Mouse (Mus musculus) lung, postnatal 25 days (tissue): Measurements from ENCODE around the gene Pygo2.
"Not testable (repeated sequence)": the region's sequence is repeated elsewhere in the genome, so short reads cannot be mapped to it uniquely, and the experiment has no call there.

Source experiments
- DNase-seq: peaks from one replicate; pipeline ENCODE4 v3.0.0; 2022; ENCODE audit warnings: low spot score

Gene Pygo2

DNA sequence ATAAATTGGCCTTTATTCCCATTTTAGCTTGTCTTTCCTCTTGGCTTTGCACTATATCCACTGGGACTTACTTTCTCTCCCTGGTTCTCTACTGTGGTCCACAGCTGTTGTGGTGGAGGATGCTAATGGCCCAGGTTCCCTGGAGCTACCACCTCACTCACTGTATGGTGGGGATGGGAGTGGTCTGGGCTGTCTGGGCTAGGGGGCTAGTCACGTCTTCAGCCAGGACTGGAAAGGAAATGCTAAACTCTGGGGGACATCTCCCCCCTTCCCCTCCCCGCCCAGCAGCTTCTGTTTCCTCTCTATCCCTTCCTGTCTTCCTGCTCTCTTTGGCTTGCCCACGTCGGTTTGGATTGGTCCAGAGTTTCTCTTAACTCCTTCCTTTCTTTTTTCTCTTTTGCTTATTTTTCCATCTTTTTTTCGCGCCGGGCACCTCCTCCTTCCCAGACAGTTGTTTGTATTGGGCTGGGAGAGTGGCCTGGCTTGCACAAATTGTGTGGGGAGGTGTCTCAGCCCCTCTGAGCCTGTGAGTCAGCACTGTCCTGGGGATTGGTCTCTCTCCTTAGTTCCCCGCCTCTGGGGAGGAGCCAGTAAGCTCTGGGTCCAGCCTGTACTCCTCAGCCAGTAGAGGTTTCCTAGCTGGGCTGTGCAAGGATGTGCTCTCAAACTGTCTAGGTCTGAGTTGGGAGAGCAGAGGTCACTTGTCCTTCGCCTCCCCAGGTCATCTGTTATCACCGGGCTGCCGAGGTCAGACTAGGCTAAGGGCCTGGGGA, 8.8 kb upstream of the Pygo2 start:
- DNase-seq = peak; percentile 92

DNA sequence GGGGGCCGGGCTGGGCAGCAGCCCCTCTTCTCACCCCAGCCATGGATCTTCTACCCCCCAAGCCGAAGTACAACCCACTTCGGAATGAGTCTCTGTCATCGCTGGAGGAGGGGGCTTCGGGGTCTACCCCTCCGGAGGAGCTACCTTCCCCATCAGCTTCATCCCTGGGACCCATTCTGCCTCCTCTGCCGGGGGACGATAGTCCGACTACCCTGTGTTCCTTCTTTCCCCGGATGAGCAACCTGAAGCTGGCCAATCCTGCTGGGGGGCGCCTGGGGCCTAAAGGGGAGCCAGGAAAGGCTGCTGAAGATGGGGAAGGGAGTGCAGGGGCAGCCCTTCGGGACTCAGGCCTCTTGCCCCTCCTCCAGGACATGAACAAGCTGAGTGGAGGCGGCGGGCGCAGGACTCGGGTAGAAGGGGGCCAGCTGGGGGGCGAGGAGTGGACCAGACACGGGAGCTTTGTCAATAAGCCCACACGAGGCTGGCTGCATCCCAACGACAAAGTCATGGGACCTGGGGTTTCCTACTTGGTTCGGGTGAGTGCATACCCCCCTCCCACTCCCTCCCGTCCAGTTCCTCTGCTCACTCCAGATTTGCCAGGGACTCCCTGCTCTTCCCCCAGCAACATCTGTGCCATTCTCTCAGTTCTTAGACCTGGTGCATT, 8.1 kb upstream of the Pygo2 start:
- DNase-seq = no peak

GRCm38 (mm10) chr3:89422556-89423205, 7.3 kb upstream of the Pygo2 start:
- no peak for DNase-seq

DNA sequence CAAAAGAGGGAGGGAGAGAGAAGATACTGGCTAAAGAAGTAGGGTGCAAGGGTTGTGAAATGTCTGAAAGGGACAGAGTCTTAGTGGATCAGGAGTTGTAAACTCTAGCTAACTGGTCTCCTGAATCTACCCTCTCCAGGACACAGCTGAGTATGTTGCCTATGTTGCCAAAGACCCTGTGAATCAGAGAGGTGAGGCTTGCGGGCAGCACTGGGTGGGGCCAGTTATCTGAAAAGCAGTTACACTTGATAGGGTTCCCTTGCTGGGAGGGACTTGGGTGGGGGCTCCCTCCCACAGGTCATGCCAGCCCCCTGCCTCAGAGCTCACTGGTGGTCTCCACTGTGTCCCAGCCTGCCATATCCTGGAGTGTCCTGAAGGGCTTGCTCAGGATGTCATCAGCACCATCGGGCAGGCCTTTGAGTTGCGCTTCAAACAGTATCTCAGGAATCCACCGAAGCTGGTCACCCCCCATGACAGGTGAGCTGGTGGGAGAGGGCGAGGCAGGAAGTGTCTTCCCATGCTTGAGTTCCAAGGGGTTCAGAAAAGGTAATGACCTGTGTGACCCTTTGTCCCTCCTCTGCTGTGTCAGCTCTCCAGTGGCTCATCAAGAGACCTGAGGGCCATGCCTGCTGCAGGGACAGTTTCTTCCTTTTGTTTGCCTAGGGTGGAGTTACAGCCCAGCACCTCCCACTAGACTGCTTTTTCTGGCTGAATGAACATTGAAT, 5.4 kb upstream of the Pygo2 start:
- DNase-seq = no peak

- DNase-seq = no peak
Observed at GRCm38 (mm10) chr3:89425141-89425525, 4.9 kb upstream of the Pygo2 start.

DNA sequence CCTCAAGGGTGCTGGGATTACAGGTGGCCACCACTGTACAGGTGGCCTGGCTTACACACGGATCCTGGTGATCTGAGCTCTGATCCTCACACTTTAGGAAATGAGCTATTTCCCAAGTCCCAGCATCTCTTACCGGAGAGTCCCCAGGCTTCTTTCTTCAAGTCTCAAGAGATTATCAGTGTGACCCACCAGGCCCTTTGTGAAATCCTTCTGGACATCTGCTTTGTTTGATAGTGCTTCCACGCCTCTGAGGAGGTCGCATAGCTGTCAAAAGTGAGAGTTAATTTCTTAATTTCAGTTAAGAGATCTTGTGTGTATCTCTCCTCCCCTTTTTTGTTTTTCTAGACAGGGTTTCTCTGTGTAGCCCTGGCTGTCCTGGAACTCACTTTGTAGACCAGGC, 4.1 kb upstream of the Pygo2 start:
- no peak for DNase-seq

DNA sequence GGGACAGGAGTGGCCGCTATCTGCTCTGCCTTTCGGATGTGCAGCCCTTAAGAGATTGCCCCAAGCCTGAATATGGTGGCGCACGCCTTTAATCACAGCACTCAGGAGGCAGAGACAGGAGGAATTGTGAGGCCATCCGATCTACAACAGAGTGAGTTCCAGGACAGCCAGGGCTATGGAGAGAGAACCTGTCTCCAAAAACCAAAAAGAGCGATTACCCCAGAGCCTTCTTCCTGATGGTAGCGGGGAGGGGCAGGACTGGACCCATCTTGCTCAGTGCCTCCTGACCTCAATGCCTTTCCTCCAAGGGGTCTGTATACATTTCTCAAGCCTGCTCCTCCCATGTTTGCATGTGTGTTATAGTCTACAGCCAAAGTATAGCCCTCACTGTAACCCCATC, 993 bp upstream of the Pygo2 start:
- not testable (repeated sequence) for DNase-seq

DNA sequence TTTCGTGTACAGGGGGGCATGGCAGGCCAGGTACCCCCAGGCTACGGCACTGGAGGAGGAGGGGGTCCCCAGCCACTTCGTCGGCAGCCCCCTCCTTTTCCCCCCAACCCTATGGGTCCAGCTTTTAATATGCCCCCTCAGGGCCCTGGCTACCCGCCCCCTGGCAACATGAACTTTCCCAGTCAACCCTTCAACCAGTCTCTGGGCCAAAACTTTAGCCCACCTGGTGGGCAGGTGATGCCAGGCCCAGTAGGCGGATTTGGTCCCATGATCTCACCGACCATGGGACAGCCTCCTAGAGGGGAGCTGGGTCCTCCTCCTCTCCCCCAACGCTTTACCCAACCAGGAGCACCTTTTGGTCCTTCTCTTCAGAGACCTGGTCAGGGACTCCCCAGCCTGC, 2.6 kb downstream of the Pygo2 start:
- no peak for DNase-seq

DNA sequence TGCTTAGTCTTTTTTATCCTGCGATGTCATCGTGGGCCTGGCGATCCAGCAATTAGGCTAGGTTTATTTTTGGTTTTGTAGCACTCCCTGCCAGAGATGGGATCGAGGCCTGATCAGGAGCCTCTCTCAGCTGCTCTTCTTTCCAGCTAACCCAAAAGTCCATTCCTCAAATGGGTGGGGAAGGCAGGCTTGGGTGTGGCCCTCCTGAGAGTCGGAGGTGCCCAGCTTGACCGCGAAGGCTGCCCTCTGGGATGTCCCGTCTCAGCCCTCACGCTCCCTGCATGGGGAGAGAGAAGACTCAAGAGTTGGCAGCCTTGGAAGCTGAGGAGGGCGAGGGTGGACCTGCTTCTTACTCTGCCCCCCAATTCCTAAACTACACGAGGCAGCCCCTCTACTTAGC, 4.5 kb downstream of the Pygo2 start:
- DNase-seq = no peak

- no peak for DNase-seq
Observed at GRCm38 (mm10) chr3:89435041-89435440, 5.0 kb downstream of the Pygo2 start.

- peak; percentile 88 for DNase-seq
Observed at GRCm38 (mm10) chr3:89436176-89437113, 6.4 kb downstream of the Pygo2 start, which contains the start of gene Pbxip1. Gene Pbxip1 (plus strand): TSS chr3:89436706.

DNA sequence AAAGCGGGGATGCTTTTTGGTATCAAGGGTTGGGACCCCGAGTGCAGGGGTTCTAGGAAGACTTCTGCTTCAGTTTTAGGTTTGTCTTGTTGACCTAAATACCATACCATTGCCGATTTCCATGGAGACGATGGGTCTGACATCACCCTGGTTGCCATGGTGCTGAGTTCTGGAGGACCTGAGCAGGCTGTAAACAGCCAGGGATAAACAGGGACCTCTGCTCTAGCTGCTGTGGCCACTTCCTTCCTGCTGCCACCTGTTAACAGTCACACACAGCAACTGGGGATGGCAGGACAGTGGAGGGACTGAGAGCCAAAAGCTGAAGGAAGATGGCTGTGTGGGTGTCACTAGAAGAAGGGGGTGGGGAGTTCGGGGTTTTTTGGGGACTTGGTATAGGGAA, 7.3 kb downstream of the Pygo2 start:
- DNase-seq = peak; percentile 75

- DNase-seq = no peak
Observed at GRCm38 (mm10) chr3:89440691-89441090, 10.7 kb downstream of the Pygo2 start.

DNA sequence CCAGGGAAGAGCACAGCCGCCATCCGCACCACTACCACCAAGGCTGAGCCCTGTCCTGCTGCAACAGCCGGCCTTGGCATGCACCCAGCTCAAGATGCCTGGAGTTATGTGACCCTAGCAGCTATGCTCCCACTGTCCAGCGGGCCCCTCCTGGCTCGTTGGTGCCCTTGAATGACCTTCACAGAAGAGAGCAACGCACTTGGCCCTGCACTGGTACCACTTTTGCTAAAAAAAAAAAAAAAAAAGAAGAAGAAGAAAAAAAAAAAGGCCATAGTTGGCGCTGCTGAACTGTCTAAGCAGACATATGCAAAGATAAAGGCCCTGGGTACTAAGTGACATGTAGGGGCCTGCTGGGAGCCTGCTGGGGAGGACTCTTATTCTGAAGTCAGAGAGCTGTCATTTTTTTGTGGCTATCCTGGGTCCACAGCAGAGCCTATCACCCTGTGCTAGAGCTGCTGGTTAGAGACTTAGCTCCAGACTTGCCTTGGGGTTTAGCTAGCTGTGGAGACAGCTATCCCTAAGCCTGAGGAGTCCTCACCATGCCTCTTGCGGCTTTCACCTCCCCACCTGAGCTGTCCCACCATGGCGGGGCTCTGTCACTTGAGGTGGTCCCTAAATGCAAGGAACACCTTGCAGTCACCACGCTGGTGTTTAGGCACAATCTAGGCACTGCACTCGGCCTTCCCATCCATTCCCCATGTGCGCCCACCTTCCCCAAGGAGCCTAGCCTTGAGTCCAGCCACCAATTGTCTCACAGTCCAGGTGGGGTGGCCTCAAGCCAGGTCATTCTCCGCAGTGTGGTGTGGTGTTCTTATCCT, 18.9 kb downstream of the Pygo2 start:
- DNase-seq = no peak

GRCm38 (mm10) chr3:89449541-89449940, 19.5 kb downstream of the Pygo2 start:
- DNase-seq = peak; percentile 80

- DNase-seq = peak; percentile 78
Observed at GRCm38 (mm10) chr3:89451916-89452315, 21.9 kb downstream of the Pygo2 start.

DNA sequence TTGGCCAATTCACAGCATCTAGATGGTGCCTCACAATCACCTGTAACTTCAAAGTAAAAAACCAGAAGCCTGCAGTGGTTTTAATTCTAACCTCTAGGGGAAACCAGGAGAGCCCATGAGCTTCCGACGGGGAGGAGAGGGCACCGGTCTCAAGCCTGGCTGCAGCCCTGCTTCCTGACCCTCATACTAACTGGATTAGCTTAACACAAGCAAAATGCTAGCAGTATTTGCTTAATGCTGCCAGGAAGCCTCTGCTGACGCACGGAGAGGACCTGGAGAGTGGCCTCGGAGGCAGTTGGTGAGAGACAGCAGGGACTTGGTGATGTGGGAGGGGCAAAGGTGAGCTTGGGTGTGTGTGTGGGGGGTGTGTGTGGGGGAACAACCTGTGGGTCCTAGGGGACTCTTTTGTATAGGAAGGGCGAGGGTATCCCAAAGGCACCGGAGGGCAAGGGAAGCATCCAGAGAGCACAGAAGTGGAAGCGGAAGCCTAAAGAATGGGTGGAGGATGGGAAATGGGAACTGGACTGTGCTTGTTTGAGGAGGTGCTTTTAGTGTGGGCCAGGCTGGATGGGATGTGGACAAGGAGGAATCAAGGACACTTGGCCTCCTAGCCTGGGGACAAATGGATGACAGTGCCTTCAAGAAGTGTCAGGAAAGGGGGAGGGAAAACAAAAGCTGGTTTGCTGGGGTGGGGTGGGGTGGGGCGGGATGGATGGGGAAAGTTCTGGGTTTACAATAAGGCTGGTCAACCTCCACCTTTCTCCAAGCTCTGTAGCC, 24.6 kb downstream of the Pygo2 start, which contains the start of gene Pmvk:
Gene Pmvk, plus strand, starts transcription at position 141 of the 777 bp plus-strand sequence.
- DNase-seq = no peak

DNA sequence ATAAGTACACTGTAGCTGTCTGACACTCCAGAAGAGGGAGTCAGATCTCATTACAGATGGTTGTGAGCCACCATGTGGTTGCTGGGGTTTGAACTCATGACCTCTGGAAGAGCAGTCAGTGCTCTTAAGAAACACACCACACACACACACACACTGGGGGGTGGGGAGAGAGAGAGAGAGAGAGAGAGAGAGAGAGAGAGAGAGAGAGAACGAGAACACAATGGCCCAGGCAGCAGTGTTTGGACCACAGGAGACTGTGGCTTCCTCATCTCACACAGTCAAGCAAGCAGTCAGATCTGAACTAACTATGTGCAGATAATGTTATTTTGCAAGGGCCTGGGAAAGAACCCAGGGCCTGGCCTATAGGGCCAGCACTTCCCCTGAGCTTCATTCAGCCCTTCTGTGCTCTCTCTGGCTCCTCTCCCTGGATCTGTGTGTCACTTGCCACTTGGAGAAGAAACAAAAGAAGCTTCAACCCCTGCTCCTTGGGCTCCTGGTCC, 25.8 kb downstream of the Pygo2 start:
- DNase-seq = no peak
